Mouse (Mus musculus): ENCODE data around the gene Phldb1. TPM values are rescaled to one million over a fixed set of nuclear protein-coding genes. Genes with fewer than 3 reads are reported as not detected.

Phldb1 gene
- total RNA-seq, 4 experiments from 2014 or later = 108 to 146 (median 128) TPM

DNA sequence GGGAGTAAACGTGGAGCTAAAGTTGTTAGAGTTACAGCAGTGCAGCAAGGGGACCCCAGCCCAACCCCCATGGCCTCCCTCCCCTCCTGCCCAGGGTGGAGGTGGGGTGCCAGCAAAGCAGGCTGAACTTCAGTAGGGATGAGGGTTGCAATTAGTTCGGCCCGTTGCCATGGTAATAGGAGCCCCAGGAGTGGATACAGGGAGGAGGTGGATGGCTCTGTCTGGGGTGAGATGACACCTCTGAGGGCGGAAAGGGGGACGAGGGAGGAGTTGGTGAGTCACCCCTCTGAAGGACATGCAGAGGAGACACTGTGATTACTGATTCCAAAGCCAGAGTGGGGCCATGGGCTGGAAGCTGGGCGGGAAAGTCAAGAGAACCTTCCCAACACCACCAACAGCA lies 26.1 kb downstream of the Phldb1 start:
- DNase-seq (ENCODE audit: low spot score) = no peak

DNA sequence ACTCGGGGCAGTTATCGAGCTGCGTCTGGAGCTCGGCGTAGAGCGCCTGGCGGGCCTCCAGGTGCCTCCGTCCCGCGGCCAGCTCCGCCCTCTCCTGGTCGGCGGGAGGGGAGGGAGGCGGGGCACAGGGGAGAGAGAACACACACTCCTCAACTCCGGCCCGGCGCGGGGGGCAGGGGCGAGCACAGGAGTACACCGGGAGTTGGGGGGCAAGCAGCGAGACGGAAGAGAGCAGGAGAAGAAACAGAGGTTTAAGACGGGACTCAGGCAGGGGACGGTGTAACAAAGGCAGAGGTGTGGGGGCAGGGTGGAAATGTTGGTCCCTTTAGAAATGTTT lies 26.6 kb downstream of the Phldb1 start:
- peak; percentile 74 for DNase-seq (ENCODE audit: low spot score)

- DNase-seq (ENCODE audit: low spot score) = no peak
These were observed 27.1 kb downstream of the Phldb1 start for GRCm38 (mm10) chr9:44707749-44708428.

- DNase-seq (ENCODE audit: low spot score) = no peak
These were observed 35.3 kb downstream of the Phldb1 start for GRCm38 (mm10) chr9:44699730-44700129.

- DNase-seq (ENCODE audit: low spot score) = no peak
These were observed 35.8 kb downstream of the Phldb1 start for GRCm38 (mm10) chr9:44699196-44699595.

DNA sequence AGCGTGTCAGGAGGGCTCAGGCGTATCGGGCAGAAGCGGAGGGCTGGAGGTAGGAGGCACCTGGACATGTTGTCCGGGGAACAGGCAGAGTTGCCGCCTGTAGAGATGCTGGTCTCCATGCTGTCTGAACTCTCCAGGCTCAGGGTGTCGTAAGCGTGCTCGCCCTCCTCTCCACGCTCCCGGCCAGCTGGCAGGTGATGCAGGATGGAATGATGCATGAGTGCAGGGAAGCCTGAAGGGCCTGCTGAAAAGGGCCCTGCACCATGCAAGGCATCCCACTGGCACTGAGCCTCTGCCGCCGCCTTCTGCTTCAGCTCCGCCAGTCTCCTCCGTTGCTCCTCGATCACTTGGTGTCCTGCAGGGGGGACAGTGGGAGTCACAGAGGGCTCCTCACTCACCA lies 37.1 kb downstream of the Phldb1 start:
- no peak for DNase-seq (ENCODE audit: low spot score)

DNA sequence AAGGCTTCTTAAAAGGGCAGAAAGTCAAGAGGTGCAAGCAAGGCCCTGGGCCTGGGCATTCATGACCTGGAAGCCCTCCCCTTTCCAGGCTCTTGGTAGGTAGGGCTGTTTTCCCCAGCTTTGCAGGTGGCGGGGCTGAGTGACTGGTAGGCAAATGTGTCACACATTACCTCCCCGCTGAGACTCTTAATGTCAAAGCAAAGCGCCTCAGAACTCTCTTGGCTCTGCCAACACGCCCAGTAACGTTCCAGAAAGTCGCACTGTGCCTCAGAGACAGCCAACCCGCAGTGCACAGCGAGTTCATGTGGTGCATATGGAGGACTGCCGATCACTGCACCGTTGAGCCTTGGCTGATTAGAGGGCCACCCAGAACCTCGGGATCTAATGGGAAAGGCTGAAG lies 41.9 kb downstream of the Phldb1 start:
- no peak for DNase-seq (ENCODE audit: low spot score)

DNA sequence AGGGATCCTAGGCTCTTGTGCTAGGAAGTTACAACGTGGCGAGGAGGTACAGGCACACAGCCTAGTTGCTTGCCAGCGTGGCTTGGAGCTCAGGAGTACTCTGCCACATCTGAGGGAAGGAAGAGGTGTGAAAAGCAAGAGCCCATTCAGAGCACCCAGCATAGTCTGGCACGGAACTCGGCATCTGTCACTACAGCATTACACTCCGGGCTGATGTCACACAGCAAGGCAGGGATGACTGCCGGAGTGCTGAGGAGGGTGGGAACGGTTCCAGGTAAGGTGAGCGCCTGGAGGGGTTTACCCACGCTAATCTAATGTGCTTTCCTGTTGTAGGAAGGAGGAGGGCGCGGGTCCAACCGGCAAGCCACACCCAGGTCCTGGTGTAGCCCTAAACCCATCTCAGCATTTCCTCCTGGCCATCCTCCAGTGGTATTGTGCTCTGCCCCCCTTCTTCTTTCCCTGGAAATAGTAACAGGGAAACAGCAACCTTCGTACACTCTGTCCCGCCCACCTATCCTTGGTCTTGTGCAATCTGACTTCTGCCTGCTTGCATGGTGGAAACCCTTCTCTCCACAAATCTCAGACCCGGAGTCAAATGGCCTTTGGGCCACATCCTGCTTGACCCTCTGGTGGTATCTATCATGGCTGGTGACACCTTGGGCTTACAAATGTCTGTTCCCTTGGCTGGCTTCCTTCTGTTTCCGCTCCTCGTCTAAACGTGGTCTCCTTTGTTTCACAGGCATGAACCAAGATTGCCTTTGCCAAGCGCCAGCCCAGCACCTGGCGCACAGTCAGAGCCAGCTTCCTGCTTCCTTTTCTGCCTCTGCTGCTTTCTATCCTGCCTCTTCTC lies 43.1 kb downstream of the Phldb1 start:
- peak; percentile 80 for DNase-seq (ENCODE audit: low spot score)

DNA sequence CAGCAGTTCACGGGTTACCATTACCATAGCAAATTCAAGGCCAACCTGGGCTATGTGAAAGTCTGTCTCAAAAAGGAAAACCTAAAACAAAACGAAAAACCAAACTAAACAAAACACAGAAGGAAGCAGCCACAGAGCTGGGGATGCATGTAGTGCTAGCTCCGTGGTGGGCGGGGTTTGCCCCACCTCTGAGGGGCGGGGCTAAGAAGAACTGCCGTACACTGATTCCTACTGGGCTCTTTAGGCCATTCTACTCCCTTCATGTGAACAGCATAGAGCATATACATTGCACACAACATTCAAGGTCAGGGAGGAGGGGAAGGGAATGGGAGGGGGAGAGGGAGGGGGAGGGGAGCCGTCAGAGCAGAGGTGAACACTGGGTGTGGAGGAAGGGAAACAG lies 44.4 kb downstream of the Phldb1 start:
- no peak for DNase-seq (ENCODE audit: low spot score)

DNA sequence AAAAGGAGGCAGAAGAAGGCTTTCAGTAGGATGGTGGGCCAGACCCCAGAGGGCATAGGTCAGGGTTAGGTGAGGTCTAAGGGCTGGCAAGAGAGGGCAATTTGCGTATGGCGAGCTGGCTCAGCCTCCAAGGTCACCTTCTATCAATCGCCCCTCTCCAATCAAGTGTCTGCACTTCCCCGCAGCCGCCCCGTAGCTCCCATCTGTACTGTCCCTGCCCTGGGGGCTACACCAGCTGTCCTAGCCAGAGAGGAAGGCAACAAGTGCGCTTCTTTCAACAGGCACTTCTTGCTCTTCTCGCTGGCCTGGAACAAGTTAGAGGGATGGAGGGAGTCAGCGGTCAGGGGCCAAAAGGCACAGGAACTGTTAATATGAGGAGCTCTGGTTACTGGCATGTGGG lies 47.0 kb downstream of the Phldb1 start:
- no peak for DNase-seq (ENCODE audit: low spot score)

- DNase-seq (ENCODE audit: low spot score) = no peak
These were observed 48.4 kb downstream of the Phldb1 start for GRCm38 (mm10) chr9:44686638-44687037.

DNA sequence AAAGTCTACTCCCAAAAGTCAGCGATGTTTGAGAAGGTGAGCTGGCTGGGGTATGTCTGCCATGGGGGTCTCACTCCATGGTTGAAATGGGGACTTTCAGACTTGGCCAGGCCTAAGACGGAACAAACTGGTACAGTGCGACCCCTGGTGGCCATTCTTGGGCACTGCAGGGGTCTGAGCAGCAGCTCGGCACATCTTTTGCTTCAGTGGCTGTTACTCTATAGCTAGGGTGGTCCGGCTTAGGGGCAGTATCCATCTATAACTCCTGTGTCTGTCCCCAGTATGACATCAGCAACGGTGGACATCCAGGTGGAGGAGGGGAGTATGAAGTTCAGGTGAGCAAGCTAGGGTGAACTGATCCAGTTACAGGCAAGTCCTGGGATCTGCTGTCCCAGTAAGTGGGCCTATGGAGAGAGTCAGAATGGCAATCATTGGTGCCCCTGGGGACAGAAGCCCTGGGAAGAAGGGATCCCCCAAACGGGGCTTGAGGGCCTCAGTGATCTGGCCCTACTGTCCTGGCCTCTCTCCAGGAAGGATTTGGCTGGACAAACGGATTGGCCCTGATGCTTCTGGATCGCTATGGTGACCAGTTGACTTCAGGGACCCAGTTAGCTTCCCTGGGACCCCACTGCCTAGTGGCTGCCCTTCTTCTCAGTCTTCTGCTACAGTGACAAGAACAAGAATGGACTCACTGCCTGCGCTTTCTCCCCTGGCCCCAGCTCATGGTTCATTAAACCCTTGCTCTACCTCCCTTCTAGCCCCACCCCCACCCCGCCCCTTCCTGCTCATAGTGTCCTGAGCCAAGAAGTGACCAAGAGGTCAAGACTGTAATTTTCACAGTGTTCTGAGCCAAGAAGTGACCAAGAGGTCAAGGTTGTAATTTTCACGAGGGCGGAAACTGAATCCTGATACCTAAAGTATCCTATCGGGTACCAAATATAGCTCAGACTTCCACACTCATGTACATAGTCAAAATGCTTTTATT lies 49.4 kb downstream of the Phldb1 start:
- DNase-seq (ENCODE audit: low spot score) = peak; percentile 63

DNA sequence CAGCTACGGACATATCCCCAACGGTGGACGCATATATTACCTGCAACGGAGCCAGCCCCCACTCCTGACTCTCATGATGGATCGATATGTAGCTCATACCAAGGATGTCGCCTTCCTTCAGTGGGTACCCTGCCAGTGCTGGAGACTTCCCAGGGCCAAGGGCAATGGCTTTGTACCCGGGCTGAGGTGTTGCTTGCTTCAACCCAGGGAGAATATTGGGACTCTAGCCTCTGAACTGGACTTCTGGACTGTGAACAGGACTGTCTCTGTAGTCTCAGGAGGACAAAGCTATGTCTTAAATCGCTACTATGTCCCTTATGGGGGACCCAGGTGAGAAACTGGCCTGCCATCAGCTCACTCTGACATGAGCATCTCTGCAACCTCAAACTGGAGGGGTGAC lies 52.0 kb downstream of the Phldb1 start:
- no peak for DNase-seq (ENCODE audit: low spot score)

DNA sequence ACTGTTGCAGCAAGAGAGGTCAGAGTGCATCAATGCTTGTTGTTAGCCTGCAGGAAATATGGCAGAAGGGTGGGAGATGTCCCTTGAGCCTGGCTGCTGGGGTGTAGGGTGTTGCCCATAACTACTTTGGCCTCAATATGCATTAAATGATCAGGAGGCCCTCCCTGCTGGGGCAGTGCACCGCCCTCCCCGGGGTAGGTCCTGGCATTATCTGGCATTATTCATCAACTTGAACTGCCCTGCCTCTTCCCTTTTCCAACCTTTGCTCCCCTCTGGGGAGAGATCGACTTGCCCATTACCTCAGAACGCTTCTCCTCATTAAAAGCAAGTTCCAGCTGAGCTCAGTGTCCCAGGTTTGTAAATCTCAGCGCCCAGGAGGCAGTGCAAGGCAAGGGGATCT lies 55.4 kb downstream of the Phldb1 start:
- DNase-seq (ENCODE audit: low spot score) = no peak

DNA sequence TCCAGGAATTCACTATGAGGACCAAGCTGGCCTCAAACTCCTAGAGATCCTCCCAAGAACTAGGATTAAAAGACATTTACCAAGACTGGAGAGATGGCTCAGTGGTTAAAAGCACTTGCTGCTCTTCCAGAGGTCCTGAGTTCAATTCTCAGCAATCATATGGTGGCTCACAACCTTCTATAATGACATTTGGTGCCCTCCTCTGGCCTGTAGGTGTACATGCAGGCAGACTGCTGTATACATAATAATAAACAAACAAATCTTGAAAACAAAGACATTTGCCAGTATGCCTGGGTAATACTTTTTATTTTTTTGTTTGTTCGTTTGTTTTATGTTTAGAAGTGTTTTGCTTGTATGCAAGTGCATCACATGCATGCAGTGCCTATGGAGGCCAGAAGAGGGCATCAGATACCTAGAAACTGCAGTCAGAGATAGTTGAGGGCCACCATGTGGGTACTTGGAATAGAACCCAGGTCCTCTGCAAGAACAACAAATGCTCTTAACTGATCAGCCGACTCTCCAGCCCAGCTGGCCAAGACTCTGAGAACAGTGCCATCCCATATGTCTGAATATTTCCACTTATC lies 56.6 kb downstream of the Phldb1 start:
- DNase-seq (ENCODE audit: low spot score) = no peak

- no peak for DNase-seq (ENCODE audit: low spot score)
These were observed 62.0 kb downstream of the Phldb1 start, which contains the start of gene Treh for GRCm38 (mm10) chr9:44673005-44673404. Gene Treh, plus strand, starts transcription at chr9:44673233.

DNA sequence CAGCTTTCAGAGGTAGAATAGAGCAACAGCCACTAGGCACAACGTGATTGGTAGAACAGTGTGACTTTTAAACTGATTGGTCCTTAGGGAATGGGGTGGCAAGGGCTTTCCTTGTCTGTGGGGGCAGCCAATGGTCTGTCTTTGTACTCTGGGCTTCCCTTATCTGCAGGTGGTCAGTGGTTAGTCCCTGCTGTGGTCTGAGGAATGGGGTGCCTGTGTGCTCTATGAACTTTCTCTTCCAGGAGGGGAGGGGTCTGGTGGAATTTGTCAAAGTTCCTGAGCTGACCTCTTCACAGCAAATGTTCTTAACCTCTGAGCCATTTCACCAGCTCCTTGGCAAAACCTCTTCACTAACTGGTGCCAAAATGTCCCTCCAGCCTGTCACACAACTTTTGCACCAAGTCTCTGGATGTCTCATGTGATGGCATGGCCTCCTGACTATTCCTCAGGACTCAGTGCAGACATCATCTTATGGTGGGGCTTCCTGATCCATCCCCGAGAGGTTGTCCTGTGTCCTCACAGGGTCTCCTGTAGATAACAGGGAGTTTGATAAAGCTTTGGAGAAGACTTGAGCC lies 62.6 kb downstream of the Phldb1 start:
- DNase-seq (ENCODE audit: low spot score) = no peak

- no peak for DNase-seq (ENCODE audit: low spot score)
These were observed 63.6 kb downstream of the Phldb1 start for GRCm38 (mm10) chr9:44671416-44671815.

DNA sequence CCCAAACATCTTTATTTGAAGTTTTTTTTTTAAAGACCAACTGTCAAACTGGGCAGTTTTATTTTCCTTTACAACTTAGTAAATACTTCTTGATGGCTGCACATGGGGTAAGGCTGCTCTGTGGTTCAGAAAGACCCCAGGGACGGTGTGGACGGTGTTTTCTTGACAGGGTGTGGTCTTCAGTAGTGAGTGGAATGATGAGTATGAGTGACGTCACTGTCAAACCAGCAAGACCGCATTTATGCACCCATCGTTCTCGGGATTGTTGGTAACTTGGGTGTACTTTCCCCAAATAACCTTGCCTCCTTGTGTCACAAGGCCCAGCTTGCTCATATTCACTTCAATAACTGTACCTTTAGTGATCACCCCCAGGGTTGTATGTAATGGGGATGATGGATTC lies 71.3 kb downstream of the Phldb1 start:
- DNase-seq (ENCODE audit: low spot score) = no peak

DNA sequence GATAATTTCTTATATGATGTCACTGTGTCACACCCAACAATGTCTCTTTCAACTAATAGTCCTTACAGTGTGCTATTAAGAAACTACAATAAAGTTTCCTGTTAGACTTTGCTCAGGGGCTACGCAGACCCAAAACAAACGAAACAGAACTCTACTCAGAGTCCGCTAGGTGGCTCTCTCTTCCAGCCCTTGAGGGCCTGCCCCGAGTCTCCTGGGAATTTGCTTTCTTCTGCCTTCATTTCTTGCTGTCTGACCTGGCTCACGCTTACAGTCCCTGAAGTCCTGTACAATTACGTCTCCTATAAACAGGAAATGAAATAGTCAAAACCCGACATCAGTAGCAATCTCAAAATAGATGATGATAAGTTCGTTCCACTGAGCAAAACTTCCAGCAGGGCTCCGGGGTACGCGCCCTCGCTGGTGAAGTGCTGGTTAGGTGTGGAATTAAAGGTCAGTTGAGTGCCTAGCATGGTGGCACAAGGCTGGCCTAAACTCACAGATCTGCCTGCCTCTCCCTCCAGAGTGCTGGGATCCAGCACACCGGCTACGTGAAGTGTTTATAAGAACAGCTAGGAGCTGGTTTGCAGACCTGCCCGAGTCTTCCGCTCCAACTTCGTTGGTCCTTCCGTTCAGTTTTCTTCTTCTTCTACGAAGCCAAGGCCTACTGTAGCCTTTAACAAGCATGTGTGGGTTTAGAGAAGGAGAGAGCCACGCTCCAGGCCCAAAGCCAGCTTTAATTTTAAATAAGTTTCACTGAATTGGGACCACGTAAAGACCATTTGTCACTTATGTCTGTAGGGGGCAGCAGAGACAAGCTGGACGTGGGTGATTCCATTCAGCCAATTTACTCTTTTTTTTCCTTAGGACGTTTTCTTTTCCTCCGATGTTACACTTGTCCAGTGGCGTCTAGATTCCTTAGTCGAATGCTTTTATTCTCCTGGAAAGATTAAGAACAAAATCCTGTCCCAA lies 79.6 kb downstream of the Phldb1 start:
- peak; percentile 77 for DNase-seq (ENCODE audit: low spot score)

Measured in heart, adult 8-10 months (tissue).